Mouse (Mus musculus) urinary bladder, postnatal 14 days (tissue): ENCODE measurements around the gene Gtf2i.

Experiments
- DNase-seq: peaks from one replicate; pipeline ENCODE4 v3.0.0; 2021; ENCODE audit warnings: low spot score

Gtf2i gene

DNA sequence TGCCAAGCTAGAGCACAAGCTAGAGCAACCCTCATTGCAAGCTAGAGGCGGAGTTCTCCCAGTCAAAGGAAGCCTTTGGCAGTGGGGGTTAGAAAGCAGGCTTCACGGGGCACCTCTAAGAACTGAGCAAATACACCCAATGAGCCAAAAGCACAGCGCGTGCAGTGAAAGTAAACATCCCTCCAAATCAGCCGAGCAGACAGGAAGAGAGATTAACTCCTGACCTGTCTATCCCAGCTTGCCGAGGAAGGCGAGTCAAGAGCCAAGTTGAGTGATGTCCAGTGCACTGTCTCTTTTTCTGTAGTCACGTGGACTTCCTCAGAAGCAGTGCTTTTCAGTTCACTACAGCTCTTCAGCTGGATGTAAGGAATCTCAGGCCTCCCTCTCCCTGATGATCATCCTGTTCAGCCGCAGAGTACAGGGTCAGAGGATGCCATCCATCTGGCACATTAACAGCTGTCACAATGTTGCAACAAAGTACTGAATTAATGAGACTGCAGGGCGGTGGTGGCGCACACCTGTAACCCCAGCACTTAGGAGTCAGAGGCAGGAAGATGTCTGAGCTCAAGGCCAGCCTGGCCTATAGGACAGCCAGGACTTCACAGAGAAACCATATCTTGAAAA lies 104.5 kb downstream of the Gtf2i start:
- DNase-seq = peak; percentile 39

DNA sequence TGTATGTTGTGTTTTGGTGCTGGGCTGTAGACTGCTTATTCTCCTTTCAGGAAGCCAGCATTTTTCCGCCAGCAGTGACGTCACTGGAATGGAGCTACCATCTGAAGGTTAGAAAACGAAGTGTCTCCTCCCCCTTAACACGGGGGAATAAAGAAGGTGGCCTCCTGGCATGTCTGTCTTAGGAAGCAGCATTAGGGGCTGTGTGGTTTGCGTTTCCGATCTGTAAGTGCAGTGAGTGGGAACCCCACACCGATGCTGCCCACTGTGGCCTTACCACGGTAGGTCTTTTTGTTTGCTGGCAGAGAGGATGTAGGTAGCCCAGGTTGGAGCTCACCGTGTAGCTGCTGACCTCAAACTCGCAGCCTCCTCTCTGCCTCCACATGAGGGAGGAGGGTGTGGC lies 107.8 kb downstream of the Gtf2i start:
- no peak for DNase-seq

DNA sequence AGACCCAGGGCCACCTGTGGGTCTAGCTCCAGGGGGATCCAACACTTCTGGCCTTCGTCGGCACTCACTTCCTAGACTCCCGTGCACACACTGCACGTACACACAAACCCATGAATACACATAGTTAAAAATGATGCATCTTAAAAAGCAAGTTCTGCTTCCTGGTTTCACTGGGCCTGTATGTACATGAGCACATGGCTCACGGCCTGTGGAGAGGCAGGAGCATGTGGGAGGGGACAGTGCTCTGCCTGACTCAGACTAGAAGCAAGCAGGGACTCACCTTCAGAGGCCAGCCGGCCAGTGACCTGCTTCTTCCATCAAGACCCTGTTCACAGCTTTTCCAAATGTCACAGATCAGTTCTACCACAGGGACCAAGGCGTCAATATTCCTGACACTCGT lies 120.9 kb downstream of the Gtf2i start:
- DNase-seq = peak; percentile 54

DNA sequence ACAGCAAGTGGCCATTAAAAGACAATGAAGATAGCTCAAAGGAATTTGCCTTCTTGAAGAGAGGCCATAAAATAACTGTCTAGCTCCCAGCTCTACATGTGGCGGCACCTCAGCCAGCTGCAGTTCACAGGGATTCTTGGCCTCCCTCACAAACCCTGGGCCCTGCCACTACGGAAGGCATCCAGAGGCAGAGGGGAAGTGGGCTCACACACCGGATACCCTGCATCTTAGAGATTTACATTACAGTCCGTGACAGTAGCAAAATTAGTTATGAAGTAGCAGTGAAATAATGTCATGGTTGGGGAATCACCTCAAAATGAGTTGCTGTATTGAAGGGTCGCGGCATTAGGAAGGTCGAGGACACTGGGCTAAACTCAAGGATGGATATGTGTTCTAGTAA lies 126.0 kb downstream of the Gtf2i start:
- DNase-seq = no peak
